Comparison of ENCODE assay signal across 9 mouse cellular contexts in genomic region chr9:105612919-105613318, GRCm38 (mm10). TPM values are rescaled to one million over a fixed set of nuclear protein-coding genes. Genes with fewer than 3 reads are reported as not detected.
DNase-seq lines count a peak whose midpoint lies in the region; TF ChIP-seq lines count a peak whose summit lies in the region.
"Had no signal": no experiment of that assay in that cellular context is flagged by ENCODE, and none has a peak within 500 bp of the region (broad histone marks: within the 10 kb centered on the region; RNA-seq: fewer than 3 reads in every experiment).

No protein-coding gene starts in this region.

- 27% methylated on average over 7 of the region's 7 CpGs for WGBS in kidney, adult 2 months

- H3K4me3 ChIP-seq in gastrocnemius, adult 2 months, result no peak overlapping the region
- H3K4me3 ChIP-seq in kidney, adult 2 months (ENCODE audit: insufficient read depth, low read depth, low read length), result no peak overlapping the region
- H3K4me3 ChIP-seq: liver, embryonic 15.5 days had no signal

- intact Hi-C loops in gastrocnemius, adult 2 months (cut with DNase I), result loop anchor here (2.0 to 5.0 kb wide), 2 partner anchors 76 to 118 kb away; no protein-coding TSS in a partner anchor

- TF ChIP-seq CTCF in gastrocnemius, adult 2 months (IDR thresholded peaks at IDR 0.05), result no peak
- TF ChIP-seq CTCF in kidney, adult 2 months (conservative IDR thresholded peaks at IDR 0.05; ENCODE audit: insufficient read depth, insufficient read length, low read depth, low read length), result no peak

- no peaks in the 10 kb centered on the region for H3K36me3 ChIP-seq in kidney, adult 2 months (ENCODE audit: control insufficient read depth, insufficient read depth, low read length)
- H3K36me3 ChIP-seq: liver, embryonic 15.5 days had no signal

- peaks cover 4% of the 10 kb centered on the region; the same call in 1 of the 2 replicates for H3K4me1 ChIP-seq in kidney, adult 2 months (ENCODE audit: control insufficient read depth, insufficient read depth, low read length)
- H3K4me1 ChIP-seq: liver, embryonic 15.5 days had no signal

- no peak for TF ChIP-seq POLR2A in kidney, adult 2 months (IDR thresholded peaks at IDR 0.05; ENCODE audit: low read depth, low read length)

- DNase-seq in gastrocnemius, adult 2 months, result peak; percentile 34
- no peak for DNase-seq in gastrocnemius, postnatal 25 days
- peak; percentile 57 for DNase-seq in testis, postnatal 10 days (ENCODE audit: low spot score)
- DNase-seq in testis, postnatal 14 days (ENCODE audit: low spot score), result no peak
- peak; percentile 90 for DNase-seq in kidney, adult 2 months
- DNase-seq in right cerebral cortex, postnatal 14 days, result peak; percentile 27
- no peak for DNase-seq in yolk sac, embryonic 10.5 days (ENCODE audit: low spot score)
- no peak for DNase-seq in frontal cortex, postnatal 25 days (ENCODE audit: low spot score in 2 of 2)

- no peak overlapping the region for H3K27ac ChIP-seq in gastrocnemius, adult 2 months
- H3K27ac ChIP-seq in kidney, adult 2 months (ENCODE audit: insufficient read depth, low read depth, low read length), result no peak overlapping the region
- H3K27ac ChIP-seq: liver, embryonic 15.5 days had no signal

- no peaks in the 10 kb centered on the region for H3K27me3 ChIP-seq in kidney, adult 2 months (replicated peaks; ENCODE audit: control insufficient read depth, insufficient read depth, low read length)
- H3K27me3 ChIP-seq: liver, embryonic 15.5 days had no signal

RNA-seq across cellular contexts. Expression of gene Pik3r4, which starts 29.9 kb away (rescaled TPM):
- total RNA-seq in gastrocnemius, adult 2 months (2021), result 10 to 100 TPM; 10.9 to 11.9 TPM
- total RNA-seq in gastrocnemius, postnatal 25 days (2021), result 10 to 100 TPM in 1 of 2 experiments, 1 to 10 TPM in 1; 9.6 to 10.2 TPM
- 16.6 and 16.9 TPM in 2 replicates for polyA plus RNA-seq in kidney, adult 2 months (2012; rRNA removed)

Comparison
In these comparisons a context has a peak if more than half of its experiments do, and no peak if none do; other contexts are left out.
1. DNase-seq: peak in gastrocnemius, adult 2 months (single experiment), testis, postnatal 10 days (single experiment), kidney, adult 2 months (single experiment) and right cerebral cortex, postnatal 14 days (single experiment); none in gastrocnemius, postnatal 25 days (single experiment), testis, postnatal 14 days (single experiment), yolk sac, embryonic 10.5 days (single experiment) and frontal cortex, postnatal 25 days (0 of 2).